Mouse (Mus musculus) thymus, postnatal 4 days (tissue): ENCODE results near the gene Olfr149.
"Not testable (repeated sequence)": the region's sequence is repeated elsewhere in the genome, so short reads cannot be mapped to it uniquely, and the experiment has no call there.

Source experiments
- DNase-seq: peaks from one replicate; pipeline ENCODE4 v3.0.0; 2021

The Olfr149 gene

DNA sequence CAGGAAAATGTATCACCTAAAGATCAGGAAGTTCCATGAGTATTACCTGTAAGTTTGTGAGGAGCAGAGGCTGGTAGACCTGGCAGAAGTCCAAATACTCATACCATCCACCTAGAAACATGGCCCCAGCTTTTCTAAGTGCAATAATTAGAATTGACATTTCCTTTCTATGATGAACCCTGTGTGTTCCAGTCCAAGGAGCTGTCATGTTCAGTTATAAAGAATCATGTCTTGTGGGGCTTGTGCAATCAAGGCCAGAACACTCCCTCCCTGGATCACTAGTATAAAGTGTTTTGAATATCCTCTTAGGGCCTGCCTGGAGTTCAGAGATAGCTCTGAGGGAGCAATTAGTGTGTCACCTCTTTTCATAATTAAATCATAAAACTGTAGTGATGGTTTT is at the start of gene Olfr149:
Gene Olfr149, minus strand, starts transcription at position 101 of the 400 bp plus-strand sequence.
- no peak for DNase-seq

DNA sequence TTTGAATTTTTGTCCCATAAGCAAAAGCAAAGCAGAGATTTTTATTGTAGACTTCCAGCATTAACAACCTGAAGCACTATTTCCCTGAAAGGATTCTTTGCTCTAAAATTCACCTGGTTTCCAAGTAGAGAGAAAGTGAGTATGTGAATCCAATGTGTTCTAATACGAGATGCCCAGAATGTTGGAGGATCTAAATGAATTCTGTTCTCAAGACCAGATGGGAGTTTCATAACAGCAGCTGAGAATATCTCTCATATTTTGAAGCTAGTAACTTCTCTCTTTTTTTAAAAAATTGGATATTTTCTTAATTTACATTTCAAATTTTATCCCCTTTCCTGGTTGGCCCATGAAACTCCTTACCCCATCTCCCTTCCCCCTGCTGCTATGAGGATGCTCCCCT is 39.5 kb upstream of the Olfr149 start:
- no peak for DNase-seq

GRCm38 (mm10) chr9:39745949-39746348 is 39.0 kb upstream of the Olfr149 start, which contains the start of gene Olfr967:
TSS of gene Olfr967 (plus strand) at chr9:39746249.
- DNase-seq = no peak

DNA sequence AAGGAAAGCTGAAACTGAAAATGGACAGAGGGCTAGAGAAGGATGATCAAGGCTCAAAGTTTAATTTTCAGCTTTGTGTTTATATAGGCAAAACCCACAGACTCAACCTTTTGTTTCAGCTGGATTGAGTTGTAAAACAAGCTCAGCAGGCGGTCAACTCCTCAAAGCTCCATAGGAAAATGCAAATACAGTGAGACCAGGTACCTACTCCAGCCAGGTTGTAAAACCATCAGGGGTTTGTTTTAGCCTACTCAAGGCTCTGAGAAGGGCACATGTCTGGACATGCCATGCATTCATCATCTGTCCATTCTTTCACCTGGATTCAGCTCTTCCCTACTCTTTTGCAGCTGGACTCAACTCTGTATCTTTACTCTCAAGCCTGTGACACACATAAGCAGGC is 33.8 kb upstream of the Olfr149 start:
- DNase-seq = no peak

- no peak for DNase-seq
Measured at GRCm38 (mm10) chr9:39730678-39731077, 23.8 kb upstream of the Olfr149 start, which contains the start of gene Olfr150. TSS of gene Olfr150 (plus strand) at chr9:39730978.

- no peak for DNase-seq
Measured at GRCm38 (mm10) chr9:39711053-39711452, 4.1 kb upstream of the Olfr149 start, which contains the start of gene Olfr965. TSS of gene Olfr965 (plus strand) at chr9:39711353.

GRCm38 (mm10) chr9:39708958-39709357 is 2.0 kb upstream of the Olfr149 start:
- no peak for DNase-seq

GRCm38 (mm10) chr9:39701123-39701522 is 5.8 kb downstream of the Olfr149 start:
- DNase-seq = not testable (repeated sequence)

DNA sequence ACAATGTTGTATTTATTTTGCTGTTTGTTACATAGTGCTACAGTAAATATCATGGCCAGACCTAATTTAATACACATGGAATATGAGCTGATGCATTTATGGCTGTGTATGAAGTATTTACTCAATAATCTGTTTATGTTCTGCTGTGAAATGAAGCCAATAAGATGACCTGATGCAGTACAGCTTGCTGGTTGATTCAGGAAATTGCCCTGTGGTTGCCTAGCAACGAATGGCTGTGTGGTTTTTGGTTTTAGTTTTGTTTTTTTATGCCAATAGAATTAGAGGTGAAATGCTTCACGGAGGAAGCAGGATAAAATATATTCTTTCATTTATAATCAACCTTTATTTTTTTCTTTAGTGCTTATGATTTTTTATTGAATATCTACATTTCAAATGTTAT is 27.6 kb downstream of the Olfr149 start:
- no peak for DNase-seq

GRCm38 (mm10) chr9:39678557-39678956 is 28.4 kb downstream of the Olfr149 start:
- no peak for DNase-seq

- DNase-seq = no peak
Measured at GRCm38 (mm10) chr9:39674820-39675219, 32.1 kb downstream of the Olfr149 start.

DNA sequence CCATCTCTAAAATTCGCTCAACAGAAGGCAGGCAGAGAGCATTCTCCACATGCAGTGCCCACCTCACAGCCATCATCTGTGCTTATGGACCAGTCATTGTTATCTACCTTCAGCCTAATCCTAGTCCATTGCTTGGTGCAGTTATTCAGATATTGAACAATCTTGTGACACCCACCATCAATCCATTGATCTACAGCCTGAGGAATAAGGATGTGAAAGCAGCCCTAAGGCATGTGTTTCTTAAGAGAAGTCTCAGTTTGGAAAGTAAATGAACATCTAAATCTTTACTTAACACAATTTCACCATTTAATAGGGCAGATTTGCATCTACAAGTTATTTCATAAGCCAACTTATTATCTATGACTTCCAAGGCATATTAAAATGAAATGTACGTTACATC is 37.2 kb downstream of the Olfr149 start:
- no peak for DNase-seq

- no peak for DNase-seq
Measured at GRCm38 (mm10) chr9:39666905-39667304, 40.0 kb downstream of the Olfr149 start, which contains the start of gene Olfr963. TSS of gene Olfr963 (plus strand) at chr9:39667205.

DNA sequence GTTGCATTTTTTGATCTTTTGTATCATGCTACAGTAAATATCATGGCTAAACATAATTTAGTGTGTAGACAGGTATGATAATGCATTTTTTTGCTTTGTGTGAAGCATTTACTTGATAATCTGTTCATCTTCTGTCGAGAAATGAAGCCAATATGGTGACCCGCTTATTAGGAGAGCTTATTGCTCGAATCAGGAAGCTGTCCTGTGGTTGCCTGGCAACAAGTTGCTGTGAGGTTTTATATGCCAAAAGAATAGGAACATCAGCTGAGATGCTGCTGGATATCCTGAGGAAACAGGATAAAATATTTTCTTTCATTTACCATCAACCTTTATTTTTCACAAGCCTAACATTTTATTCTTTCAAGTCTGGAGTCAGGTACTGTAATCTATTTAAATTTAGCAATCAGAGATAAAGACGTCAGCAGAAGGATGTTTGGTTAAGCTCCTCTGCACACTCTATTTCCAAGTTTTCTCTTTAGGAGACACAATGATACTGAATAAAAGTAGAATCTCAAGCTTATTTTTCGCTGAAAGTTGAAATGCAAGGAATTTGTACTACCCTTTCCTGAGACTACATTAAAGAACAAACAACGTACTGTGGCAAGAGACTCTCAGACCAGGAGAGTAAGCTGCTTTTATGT is 52.0 kb downstream of the Olfr149 start:
- no peak for DNase-seq
